Mouse (Mus musculus): ENCODE measurements around the gene Zbtb44. TPM values are rescaled to one million over a fixed set of nuclear protein-coding genes. Genes with fewer than 3 reads are reported as not detected.

The Zbtb44 gene
- total RNA-seq (2018; cell fraction: chromatin; rRNA removed) = 10 to 100 TPM in 20 of 26 experiments, 1 to 10 TPM in 6; 3.0 to 46.6 (median 21.4) TPM
- 10 to 100 TPM in 23 of 26 experiments, 1 to 10 TPM in 3; 7.4 to 19.5 (median 14.0) TPM for total RNA-seq (2018; cell fraction: cytosol; rRNA removed)
- total RNA-seq (2018; cell fraction: nucleus; rRNA removed) = 10 to 100 TPM in 20 of 26 experiments, 1 to 10 TPM in 6; 7.0 to 46.7 (median 16.3) TPM
- polyA plus RNA-seq (2018) = 7.1 to 8.1 TPM (median 7.4 TPM) in 3 replicates

DNA sequence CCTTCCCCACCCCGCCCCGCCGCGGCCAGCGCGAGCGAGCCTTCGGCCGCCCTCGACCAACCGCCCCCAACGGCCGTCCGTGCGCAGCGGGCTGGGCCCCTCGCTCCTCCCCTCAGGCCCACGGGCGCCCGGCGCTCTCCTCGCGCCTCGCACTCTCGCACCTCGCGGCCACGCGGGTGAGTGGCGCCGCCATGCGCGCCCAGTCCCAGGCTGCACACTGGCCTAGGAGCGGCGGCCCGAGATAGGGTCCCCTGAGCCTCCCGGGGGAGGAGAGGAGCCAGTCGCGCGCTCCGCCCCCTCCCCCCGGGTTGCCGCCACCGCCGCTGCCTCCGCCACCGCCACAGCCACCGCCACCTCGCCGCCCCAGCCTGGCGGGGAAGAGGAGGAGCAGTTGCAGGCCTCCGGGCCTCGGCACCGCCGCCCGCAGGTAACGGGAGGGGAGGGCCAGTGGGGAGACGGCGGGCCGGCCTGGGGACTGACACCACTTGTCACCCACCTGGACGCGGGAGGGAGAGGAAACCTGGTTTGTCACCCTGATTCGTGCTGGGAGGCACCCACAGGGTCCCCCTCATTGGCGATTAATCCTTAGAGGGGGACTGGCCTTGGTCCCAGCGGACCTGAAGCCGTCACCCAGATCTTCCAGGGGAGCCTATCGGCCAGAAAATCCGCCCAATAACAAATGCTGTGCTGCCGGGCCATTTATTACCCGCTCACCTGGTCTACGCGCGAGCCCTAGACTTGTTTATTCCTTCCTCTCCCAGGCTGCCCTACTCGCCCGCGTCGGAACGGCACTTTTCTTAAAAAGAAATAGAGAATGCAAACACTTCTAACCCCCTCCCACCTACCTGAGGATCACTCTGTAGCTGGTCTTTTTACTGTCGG, at the start of gene Zbtb44:
TSS of gene Zbtb44 (plus strand) at position 113 of the 882 bp plus-strand sequence.
- Histone ChIP-seq H3K27ac (peak within 1 kb of the TSS; percentile 73), H3K4me3 (ENCODE audit: inconsistent target) (peak within 1 kb of the TSS; percentile 82), H3K36me3 (ENCODE audit: inconsistent target) (0 out of 2 replicates have a peak, but pooled peaks cover 3% of the 10 kb centered on the region), H3K79me2 (ENCODE audit: inconsistent target) (peaks cover 49% of the 10 kb centered on the region)
- whole genome bisulfite sequencing (ENCODE audit: missing documents) = under 1% methylated on average over 57 of the region's 79 CpGs

DNA sequence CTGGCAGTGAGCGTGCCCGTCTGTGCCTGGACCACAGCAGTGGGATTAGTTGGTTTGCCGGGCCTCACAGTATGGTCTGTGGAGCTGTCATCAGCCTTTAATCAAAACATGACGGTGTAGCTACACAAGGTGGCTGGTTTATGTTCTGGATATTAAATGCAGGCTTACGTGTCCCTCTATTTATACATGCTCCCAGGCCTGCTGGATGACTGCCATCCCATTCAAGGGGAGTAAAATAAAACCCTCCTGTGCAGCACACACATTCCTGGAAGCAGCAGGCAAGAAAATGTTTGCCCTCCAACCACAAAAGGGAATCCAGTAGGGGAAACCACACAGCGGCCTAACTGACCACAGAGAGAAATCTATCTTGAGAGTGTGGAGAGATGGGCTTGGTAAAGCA, 44.7 kb upstream of the Zbtb44 start:
- no peaks in the 10 kb centered on the region for H3K79me2 ChIP-seq (ENCODE audit: inconsistent target)
- 53% methylated on average over 5 of the region's 6 CpGs for WGBS (ENCODE audit: missing documents)
- H3K27ac ChIP-seq = no peak overlapping the region
- H3K36me3 ChIP-seq (ENCODE audit: inconsistent target) = no peaks in the 10 kb centered on the region
- no peak overlapping the region for H3K4me3 ChIP-seq (ENCODE audit: inconsistent target)

DNA sequence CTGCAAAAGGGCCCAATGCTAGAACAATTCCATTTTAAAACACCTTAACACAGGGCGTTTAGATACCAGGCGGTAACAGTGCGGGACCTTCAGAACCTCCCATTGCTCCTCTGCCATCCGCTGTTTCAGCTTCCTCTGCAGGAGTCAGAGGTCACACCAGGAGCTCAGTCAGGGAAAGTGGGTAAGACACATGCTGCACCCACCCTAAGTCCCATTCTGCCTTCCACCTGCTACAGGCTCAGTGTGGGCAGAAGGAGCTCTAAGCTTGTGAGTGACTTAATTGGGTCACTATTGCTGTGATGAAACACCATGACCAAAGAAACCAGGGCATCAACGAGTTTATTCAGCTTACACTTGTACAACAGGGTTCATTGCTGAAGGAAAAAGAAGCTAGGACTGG, 37.3 kb upstream of the Zbtb44 start:
- no peaks in the 10 kb centered on the region for H3K79me2 ChIP-seq (ENCODE audit: inconsistent target)
- H3K36me3 ChIP-seq (ENCODE audit: inconsistent target) = no peaks in the 10 kb centered on the region
- H3K4me3 ChIP-seq (ENCODE audit: inconsistent target) = no peak overlapping the region
- 85% methylated on average over 3 of the region's 5 CpGs for WGBS (ENCODE audit: missing documents)
- no peak overlapping the region for H3K27ac ChIP-seq

DNA sequence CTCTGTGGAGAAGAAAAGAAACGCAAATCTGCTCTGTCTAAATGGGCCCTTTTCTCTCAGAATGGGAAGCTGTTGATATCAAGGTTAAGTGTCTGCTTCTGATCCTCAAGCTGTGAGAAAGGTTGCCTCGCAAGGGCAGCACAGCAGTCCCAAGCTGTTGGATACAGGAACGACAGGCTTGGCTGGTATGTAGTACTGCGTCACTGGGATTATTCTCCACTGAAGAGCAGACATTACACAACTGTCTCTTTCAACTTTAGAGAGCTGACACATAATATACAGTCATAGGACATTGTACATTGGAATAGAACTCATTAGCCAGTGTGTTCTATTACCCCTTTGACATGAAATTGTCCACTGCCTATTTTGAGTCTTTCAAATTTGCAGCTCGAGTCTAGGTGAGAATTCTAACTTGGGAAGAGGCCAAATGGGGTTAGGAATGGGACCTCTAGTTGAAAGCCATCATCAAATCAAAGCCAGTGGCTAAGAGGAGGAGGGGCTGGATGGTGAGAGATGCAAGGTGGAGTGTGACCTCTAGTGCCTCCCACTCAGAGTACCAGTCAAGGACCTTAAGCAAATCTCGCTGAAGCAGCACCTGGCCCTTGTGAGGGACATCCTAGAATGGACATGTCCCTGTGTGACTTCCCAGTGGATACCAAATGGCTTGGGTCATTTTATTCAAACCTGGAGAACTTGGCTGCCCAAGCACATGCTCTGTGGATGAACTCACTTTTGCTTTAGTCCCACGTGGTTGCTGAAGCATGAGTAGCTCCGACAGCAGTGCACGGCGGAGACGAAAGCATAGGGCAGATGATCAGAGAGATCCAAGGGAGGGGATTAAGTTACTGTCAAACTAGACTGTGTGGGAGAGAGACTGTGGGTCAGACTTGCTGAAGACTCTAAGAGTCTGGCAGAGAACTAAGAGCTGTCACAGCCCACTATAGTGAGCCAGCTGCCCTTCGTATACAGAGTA, 33.6 kb upstream of the Zbtb44 start:
- 84% methylated on average over 12 of the region's 12 CpGs for WGBS (ENCODE audit: missing documents)
- Histone ChIP-seq H3K36me3 (ENCODE audit: inconsistent target) (no peaks in the 10 kb centered on the region), H3K27ac (no peak overlapping the region), H3K79me2 (ENCODE audit: inconsistent target) (no peaks in the 10 kb centered on the region), H3K4me3 (ENCODE audit: inconsistent target) (no peak overlapping the region)

DNA sequence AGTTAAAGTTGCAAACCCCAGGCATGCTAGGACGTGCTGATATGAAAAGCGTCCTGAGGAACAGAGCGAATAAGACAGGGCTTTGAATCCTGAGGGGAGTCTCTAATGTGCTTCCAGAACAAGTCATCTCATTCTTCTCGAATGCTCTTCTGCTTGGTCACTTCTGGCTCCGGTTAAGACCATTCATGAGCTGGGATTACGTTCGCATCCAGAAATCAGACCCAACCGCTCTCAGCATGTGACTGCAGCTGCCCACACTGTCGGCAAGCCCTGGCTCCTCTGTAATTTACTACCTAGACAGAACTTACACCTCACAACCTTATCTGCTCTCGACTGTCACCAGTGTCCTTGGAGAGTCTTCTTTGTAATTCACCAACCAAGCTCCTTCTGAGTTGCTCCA, 29.8 kb upstream of the Zbtb44 start:
- WGBS (ENCODE audit: missing documents) = 86% methylated on average over 10 of the region's 10 CpGs
- Histone ChIP-seq H3K27ac (no peak overlapping the region), H3K4me3 (ENCODE audit: inconsistent target) (no peak overlapping the region), H3K79me2 (ENCODE audit: inconsistent target) (no peaks in the 10 kb centered on the region), H3K36me3 (ENCODE audit: inconsistent target) (no peaks in the 10 kb centered on the region)

DNA sequence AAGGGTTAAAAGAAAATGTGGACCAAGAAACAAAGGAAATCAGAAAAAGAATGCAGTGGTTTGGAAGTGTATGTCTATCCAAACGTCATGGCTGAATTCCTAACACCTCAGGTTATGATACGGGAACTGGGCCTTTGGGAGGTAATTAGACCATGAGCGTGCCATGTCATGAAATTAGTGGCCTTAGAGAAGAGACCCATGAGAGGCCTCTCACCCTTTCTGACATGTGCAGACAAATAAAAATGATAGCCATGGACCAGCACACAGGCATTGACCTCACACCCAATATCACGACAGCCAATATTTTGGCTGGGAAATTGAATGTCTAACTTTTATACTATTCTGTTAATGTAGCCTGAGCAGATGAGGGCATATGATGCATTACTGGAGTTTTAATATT, 27.9 kb upstream of the Zbtb44 start:
- Histone ChIP-seq H3K27ac (no peak overlapping the region), H3K36me3 (ENCODE audit: inconsistent target) (no peaks in the 10 kb centered on the region), H3K79me2 (ENCODE audit: inconsistent target) (no peaks in the 10 kb centered on the region), H3K4me3 (ENCODE audit: inconsistent target) (no peak overlapping the region)
- WGBS (ENCODE audit: missing documents) = 89% methylated on average over 4 of the region's 4 CpGs

DNA sequence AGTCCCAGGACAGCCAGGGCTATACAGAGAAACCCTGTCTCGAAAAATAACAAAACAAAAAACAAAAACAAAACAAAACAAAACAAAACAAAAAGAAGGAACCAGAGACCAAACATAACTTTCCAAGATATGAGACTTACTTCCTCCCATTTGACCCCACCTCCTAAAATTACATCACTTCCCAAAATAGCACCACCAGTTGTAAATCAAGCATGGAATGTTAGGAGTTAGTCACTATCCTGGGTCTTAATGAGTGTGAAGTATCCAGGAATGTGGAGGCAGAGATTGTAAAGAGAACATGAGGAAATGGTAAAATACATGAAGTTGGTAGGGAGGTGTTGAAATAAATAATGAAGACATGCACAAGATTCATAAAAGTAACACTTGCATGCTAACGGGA, 21.1 kb upstream of the Zbtb44 start:
- H3K36me3 ChIP-seq (ENCODE audit: inconsistent target) = no peaks in the 10 kb centered on the region
- no peak overlapping the region for H3K27ac ChIP-seq
- WGBS (ENCODE audit: missing documents) = 87% methylated on average over 2 of the region's 2 CpGs
- H3K4me3 ChIP-seq (ENCODE audit: inconsistent target) = no peak overlapping the region
- H3K79me2 ChIP-seq (ENCODE audit: inconsistent target) = no peaks in the 10 kb centered on the region

DNA sequence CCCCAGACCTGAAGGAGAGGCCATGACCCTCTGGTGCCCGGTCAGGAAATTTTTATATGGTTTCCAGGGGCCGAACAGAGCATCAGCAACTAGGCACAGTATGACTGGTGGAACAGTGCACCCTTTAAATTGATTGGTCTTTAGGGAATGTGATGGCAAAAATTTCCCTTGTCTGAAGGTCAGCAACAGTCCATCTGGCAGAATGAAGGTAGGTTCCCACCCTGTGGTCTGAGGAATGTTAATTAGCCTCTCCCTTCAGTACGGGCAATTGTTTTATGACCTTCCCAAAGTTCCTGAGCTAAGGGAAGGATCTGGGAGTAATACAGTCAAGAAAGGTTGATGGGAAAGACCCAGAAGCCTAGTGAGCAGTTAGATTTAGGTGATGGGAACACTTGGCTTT, 20.4 kb upstream of the Zbtb44 start:
- Histone ChIP-seq H3K79me2 (ENCODE audit: inconsistent target) (no peaks in the 10 kb centered on the region), H3K27ac (no peak overlapping the region), H3K4me3 (ENCODE audit: inconsistent target) (no peak overlapping the region), H3K36me3 (ENCODE audit: inconsistent target) (no peaks in the 10 kb centered on the region)
- 81% methylated on average over 3 of the region's 3 CpGs for WGBS (ENCODE audit: missing documents)

DNA sequence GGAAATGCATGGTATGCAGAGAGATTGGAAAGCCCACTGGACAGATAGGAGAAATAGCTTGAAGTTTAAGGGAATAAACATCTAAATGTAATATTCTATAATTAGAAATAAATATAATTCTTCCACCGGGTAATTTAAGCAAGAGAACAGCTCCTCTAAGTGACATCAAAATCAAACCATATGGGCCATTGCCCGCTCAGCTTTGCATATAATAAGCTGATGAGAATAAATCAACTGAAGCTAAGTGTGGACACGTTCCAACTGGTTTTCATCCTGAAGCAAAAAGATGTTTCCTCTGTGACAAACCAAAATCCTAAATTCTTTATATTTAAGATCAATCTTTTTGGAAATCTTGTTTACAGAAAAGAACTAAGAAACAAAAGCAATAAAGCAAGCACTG, 19.7 kb upstream of the Zbtb44 start:
- H3K27ac ChIP-seq = no peak overlapping the region
- no peak overlapping the region for H3K4me3 ChIP-seq (ENCODE audit: inconsistent target)
- no peaks in the 10 kb centered on the region for H3K79me2 ChIP-seq (ENCODE audit: inconsistent target)
- WGBS (ENCODE audit: missing documents) = 85% methylated on average over 3 of the region's 3 CpGs
- no peaks in the 10 kb centered on the region for H3K36me3 ChIP-seq (ENCODE audit: inconsistent target)

DNA sequence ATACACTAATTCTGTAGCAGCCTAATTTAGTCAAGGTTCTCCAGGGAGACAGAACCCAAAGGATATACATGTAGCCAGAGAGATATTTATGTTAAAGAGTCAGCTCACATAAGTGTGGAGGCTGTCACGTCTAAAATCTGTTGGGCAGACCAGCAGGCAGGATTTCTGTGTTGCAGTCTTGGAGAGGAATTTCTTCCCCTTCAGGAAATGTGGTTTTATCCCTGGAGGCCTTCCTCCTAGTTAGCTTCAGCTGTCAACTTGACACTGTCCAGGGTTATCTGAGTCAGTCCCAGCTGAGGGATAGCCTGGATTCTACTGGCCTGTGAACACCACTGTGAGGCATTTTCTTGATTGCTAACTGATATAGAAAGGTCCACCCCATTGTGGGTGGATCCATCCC, 18.9 kb upstream of the Zbtb44 start:
- 50% methylated on average over 1 of the region's 1 CpGs for WGBS (ENCODE audit: missing documents)
- Histone ChIP-seq H3K4me3 (ENCODE audit: inconsistent target) (no peak overlapping the region), H3K27ac (no peak overlapping the region), H3K79me2 (ENCODE audit: inconsistent target) (no peaks in the 10 kb centered on the region), H3K36me3 (ENCODE audit: inconsistent target) (no peaks in the 10 kb centered on the region)

DNA sequence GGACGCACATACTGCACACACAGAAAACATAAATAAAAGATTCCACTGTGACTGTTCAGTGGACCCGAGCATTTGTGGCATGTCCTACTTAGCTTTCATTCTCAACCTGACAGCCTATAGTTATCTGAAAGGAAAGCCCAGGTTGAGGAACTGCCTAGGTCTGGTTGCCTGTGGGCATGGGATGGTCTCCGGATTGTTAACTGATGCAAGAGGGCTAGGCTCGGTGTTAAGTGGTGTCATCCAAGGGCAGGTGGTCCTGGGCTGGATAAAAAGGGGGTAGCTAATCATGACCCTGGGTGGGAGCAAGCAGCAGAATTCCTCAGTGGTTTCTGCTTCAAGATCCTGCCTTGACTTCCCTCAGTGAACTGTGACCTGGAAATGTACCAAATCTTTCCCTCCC, 17.8 kb upstream of the Zbtb44 start:
- Histone ChIP-seq H3K4me3 (ENCODE audit: inconsistent target) (no peak overlapping the region), H3K36me3 (ENCODE audit: inconsistent target) (no peaks in the 10 kb centered on the region), H3K79me2 (ENCODE audit: inconsistent target) (no peaks in the 10 kb centered on the region), H3K27ac (no peak overlapping the region)
- WGBS (ENCODE audit: missing documents) = 82% methylated on average over 4 of the region's 4 CpGs

DNA sequence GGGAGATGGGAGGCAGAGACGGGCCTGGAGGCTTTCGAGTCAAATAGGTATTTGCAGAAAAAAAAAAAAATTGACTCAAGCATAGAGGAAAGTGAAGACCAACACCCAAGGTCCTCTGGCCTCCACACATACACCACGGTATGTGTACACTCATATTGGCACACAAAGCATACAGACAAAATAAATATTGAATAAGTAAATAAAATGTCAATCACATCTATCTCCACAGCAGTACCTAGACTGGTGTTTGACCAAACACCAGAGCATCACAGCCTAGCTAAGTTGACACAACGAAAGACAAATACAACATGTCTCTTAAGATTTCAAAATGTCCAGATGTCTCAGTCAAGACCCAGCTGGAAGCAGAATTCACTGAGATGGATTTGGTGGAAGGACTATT, 17.0 kb upstream of the Zbtb44 start:
- no peaks in the 10 kb centered on the region for H3K79me2 ChIP-seq (ENCODE audit: inconsistent target)
- H3K27ac ChIP-seq = no peak overlapping the region
- H3K36me3 ChIP-seq (ENCODE audit: inconsistent target) = no peaks in the 10 kb centered on the region
- no peak overlapping the region for H3K4me3 ChIP-seq (ENCODE audit: inconsistent target)
- WGBS (ENCODE audit: missing documents) = 98% methylated on average over 4 of the region's 4 CpGs

DNA sequence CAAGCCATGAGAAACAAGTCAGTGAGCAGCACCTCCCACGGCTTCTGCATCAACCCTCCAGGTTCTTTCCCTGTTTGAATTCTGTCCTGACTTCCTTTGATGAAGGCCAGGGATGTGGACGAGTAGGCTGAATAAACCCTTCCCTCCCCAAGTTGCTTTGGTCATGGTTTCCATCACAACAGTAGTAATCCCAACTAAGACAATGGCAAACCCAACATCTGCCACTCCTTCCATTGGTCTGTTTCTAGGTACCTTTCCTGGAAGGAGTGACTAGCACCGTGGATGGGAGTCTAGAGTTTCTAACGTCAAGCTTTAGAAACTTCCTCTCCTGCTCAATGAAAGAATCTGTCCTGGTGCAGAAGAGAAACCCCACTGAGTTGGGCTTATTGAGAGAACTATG, 12.8 kb upstream of the Zbtb44 start:
- no peak overlapping the region for H3K27ac ChIP-seq
- no peaks in the 10 kb centered on the region for H3K36me3 ChIP-seq (ENCODE audit: inconsistent target)
- no peak overlapping the region for H3K4me3 ChIP-seq (ENCODE audit: inconsistent target)
- WGBS (ENCODE audit: missing documents) = 67% methylated on average over 4 of the region's 4 CpGs
- no peaks in the 10 kb centered on the region for H3K79me2 ChIP-seq (ENCODE audit: inconsistent target)

DNA sequence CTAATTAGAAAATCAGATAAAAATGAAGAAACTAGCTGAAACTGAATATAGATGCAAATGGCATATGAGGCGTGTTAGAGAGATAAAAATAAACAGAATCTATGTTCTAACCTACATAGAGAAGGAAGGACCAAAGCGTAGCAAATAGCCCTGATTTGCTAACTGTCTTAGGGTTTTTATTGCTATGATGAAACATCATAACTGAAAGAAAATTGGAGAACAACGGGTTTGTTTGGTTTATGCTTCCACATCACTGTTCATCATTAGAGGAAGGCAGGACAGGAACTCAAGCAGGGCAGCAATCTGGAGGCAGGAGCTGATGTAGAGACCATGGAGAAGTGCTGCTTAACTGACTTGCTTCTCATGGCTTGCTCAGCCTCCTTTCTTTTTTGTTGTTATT, 12.3 kb upstream of the Zbtb44 start:
- no peak overlapping the region for H3K4me3 ChIP-seq (ENCODE audit: inconsistent target)
- 34% methylated on average over 3 of the region's 3 CpGs for WGBS (ENCODE audit: missing documents)
- no peak overlapping the region for H3K27ac ChIP-seq
- H3K36me3 ChIP-seq (ENCODE audit: inconsistent target) = no peaks in the 10 kb centered on the region
- no peaks in the 10 kb centered on the region for H3K79me2 ChIP-seq (ENCODE audit: inconsistent target)
